Mouse (Mus musculus): ENCODE results near the gene Plcg1.

DNA sequence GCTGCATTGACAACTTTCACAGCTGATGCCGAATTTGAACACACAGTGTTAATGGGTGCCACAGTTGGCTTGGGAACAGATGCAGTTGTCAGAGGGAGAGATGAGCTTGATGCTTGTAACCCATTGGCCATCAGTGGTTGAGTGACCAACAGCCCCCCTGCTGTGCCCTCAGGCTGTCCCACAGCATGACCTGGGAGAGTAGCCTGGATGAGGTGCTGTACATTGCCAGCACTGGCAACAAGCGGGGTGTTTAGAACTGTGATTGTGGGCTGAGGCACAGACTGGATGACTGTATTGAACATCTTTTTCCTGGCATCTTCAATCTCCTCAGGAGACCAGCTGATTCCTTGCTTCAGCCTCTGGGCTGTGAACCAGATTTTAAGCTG, 49.7 kb downstream of the Plcg1 start:
- TF ChIP-seq CTCF (IDR thresholded peaks at IDR 0.05; ENCODE audit: insufficient read depth, low read length) (no peak), POLR2A (IDR thresholded peaks at IDR 0.05; ENCODE audit: borderline replicate concordance, extremely low read depth, low read depth, low read length) (no peak)

All from lung, adult 2 months (tissue).